Mouse (Mus musculus): ENCODE results near the gene Vps8.

GRCm38 (mm10) chr16:21646496-21646895, 223.6 kb downstream of the Vps8 start:
- TF ChIP-seq CTCF (conservative IDR thresholded peaks at IDR 0.05; ENCODE audit: insufficient read depth, insufficient read length, low read depth, low read length) (no peak), POLR2A (IDR thresholded peaks at IDR 0.05; ENCODE audit: low read depth, low read length) (no peak)
